Mouse (Mus musculus): ENCODE measurements around the gene Ddx39. TPM values are rescaled to one million over a fixed set of nuclear protein-coding genes. Genes with fewer than 3 reads are reported as not detected.

The Ddx39 gene
- total RNA-seq, 2 experiments from 2014 or later = 68.1 to 69.0 TPM

DNA sequence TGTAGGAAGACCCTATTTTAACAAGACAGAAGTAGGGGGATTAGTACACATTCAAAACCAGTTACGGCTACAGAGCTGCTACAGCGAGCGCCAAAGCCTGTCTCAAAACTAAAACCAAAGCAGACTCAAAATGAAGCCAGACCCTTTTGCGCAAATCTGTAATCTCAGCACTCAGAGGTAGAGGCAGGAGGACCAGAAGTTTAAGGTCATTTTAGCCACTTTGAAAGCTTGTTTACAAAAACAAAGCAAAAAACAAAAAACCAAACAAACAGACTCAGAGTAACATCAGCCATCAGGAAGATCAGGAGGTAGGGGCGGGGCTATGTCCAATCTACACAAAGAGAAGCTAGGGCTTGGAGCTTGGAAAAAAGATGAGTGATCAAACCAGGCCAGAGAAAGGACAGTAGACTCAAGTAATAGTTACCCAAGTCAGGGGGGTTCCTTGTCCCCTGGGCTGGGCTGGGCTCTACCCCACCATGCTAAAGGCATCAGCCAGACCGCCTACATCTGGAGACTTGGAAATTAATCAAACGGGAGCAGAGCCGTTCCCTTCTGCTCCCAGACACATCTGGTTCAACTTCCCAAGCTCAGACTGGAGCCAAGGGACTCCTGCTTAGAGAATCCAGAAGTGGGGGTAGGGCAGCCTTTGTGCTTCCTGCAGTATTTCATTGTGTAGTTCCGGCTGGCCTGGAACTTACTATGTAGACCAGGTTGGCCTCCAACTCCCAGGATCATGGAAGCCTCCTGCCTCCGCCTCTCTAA, 24.2 kb downstream of the Ddx39 start:
- DNase-seq = peak; percentile 63

- DNase-seq = peak; percentile 40
Observed at GRCm38 (mm10) chr8:83739711-83740468, 24.9 kb downstream of the Ddx39 start.

GRCm38 (mm10) chr8:83740586-83740975, 25.6 kb downstream of the Ddx39 start:
- DNase-seq = no peak

DNA sequence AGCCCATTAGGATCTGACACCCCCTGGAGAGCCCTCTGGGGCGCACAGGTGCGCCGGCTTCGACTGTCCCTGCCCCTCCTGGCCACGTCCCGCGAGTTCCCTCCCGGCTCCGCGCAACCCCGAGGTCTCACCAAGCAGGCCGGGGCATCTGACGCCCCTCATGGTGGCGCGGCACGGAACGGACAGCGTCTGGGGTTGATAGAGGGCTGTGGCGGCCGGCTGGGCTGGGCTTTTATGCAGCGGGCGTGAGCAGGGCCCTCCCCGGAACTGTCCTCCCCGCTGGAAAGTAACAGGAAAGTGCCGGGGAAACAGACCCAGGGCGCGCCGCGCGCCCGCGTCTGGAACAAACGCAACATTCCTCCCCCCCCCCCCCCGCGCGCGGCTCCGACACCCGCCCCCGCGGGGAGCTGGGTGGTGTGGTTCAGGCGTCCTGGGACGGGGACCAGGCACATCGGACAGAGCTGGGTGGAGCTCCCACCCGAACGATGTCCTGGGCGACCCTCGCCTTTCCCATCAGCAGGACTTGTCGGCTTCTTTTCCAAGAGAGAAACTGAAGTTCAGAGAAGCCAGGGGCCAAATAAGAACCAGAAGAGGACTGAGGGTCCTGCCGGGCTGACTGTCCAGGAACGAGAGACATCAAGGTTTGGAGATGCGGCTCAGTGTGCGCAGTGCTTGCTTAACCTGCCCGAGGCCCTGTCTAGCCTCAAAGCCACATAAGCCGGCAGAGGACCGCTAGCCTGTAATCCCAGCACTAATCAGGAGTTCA, 26.2 kb downstream of the Ddx39 start, which contains the start of gene Adgre5:
Gene Adgre5 (minus strand): TSS at position 351 of the 766 bp plus-strand sequence.
- DNase-seq = peak; percentile 88

GRCm38 (mm10) chr8:83741849-83742655, 27.1 kb downstream of the Ddx39 start:
- DNase-seq = peak; percentile 37

DNA sequence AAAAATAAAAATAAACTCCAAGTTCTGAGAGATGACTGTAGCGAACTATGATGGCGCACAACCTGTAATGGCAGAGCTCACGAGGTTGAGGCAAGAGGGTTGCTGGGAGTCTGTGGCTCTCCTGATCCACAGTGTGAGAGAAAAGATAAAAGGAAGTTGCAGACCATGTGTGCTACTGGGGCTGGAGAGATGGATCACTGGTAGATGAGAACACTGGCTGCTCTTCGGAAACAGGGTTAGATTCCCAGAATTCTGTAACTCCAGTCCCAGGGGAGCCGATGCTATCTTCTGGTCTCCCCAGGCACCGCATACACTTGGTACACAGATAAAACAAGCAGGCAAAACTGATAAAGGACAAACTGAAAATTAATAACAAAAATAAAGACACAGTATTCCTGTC, 28.0 kb downstream of the Ddx39 start:
- no peak for DNase-seq

GRCm38 (mm10) chr8:83744070-83744469, 29.1 kb downstream of the Ddx39 start:
- no peak for DNase-seq

- DNase-seq = peak; percentile 82
Observed at GRCm38 (mm10) chr8:83747661-83748346, 32.8 kb downstream of the Ddx39 start.

DNA sequence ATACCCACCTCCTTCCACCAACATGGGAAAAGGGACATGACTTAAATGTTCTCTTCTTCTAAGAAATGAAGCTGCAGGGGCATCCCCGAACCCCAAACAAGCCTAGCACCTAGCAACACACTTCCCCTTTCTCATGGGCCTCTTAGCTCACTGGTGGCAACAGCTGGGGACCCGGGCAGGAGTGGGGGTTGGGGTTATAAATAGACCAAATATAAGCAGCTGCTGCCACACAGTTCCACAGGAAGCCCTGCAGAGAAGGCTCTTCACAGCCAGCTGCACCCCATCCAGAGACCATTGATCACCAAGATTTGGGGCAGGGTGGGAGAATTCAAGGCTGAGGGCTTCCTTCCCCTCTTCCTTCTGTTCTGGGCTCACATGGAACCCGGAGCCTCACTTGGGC, 33.7 kb downstream of the Ddx39 start:
- DNase-seq = peak; percentile 57

GRCm38 (mm10) chr8:83749265-83749664, 34.3 kb downstream of the Ddx39 start:
- peak; percentile 43 for DNase-seq

GRCm38 (mm10) chr8:83754149-83754548, 39.2 kb downstream of the Ddx39 start:
- no peak for DNase-seq

- DNase-seq = peak; percentile 25
Observed at GRCm38 (mm10) chr8:83756273-83756672, 41.3 kb downstream of the Ddx39 start.

DNA sequence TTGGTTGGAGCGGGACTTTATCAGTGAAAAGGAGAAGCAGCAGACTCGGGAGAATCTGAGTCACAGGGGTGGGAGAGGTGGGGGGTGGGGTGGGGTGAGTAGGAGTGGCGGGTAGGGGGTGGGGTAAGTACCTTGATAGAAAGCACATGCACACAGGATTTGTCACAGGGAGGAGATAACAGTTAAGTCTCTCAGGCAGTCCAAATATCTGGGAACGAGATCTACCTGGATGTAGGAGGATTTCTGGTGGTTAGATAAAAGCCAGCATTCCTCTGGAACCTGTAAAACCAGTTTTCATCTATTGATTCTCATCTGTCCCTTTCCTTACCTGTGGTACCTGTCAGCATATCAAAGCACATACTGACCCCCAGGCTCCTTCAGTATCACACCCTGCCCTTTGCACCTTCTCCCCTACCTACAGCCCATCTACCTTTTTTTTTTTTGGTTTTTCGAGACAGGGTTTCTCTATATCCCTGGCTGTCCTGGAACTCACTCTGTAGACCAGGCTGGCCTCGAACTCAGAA, 42.2 kb downstream of the Ddx39 start:
- no peak for DNase-seq

DNA sequence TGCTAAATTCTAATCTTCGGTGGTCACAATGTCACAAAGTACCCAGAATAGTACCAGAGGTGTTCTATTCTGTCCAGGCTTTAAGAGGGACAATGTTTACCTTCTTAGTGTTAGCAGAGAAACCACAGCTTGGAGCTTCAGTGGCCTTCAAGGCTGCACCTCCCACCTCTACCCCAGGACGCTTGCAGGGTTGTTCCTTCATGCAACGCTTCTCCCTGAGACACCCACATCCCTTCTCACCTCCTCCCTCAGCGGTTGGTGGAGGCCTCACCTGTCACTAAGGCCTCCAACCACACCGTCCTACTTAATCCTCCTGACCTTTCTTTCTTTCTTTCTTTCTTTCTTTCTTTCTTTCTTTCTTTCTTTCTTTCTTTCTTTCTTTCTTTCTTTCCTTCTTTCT, 43.3 kb downstream of the Ddx39 start:
- no peak for DNase-seq

DNA sequence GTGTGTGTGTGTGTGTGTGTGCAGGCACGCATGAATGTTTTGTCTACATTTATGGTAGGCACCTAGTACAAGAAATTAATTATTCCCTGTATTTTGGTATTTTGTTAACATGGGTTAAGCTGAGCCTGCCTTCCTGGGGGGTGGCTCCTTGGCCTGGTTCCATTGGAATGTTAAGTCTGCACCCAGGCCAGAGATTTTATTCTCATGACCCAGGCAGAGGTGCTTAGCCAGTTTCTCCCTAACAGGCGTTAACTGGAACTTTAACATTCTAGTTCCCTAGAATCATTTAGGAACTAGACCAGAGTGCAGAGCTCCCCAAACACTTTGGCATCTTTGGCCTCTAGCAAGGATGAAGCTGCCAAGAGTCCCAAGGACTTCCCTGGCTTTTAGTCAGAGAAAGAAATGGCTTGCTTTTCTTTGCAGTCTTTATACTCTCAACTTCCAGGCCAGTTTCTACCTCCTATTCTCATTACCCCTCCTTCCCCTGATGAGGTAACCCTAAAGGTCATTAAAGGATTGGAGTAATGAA, 44.3 kb downstream of the Ddx39 start:
- peak; percentile 32 for DNase-seq

- no peak for DNase-seq
Observed at GRCm38 (mm10) chr8:83764116-83764515, 49.1 kb downstream of the Ddx39 start.

DNA sequence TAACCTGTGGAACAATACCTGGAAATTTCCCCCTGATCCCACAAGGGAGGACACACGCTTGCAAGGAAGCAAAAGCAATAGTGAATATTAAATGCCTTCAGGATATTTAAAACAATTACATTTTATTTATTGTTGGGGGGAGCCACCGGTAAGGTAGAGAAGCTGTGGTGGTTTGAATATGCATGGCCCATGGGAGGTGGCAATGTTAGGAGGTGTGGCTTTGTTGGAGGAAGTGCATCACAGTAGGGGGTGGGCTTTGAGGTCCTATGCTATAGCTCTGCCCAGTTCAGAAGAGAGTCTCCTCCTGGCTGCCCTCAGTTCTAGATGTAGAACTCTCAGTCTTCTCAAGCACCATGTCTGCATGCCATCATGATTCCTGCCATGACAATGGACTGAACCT, 49.7 kb downstream of the Ddx39 start:
- DNase-seq = no peak

- no peak for DNase-seq
Observed at GRCm38 (mm10) chr8:83765663-83766062, 50.7 kb downstream of the Ddx39 start.

- no peak for DNase-seq
Observed at GRCm38 (mm10) chr8:83767442-83767841, 52.5 kb downstream of the Ddx39 start.

DNA sequence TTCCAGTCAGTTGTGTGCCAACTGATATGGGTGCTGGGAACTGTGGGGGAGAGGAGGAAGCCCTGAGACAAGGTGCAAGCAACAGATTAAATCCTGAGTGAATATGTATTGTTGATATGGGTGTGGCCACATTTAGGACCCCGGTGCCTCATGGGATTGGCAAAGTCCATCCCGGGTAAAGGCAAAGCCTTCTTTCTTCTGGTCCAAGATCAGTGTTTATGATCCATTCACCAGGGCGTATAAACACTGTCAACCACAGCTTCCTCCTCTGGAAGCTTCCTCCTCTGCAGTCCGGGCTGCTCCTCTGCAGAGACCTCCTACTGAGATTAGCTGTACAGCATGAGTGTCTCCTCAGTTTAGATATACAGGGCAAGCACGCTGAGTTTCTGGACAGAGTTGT, 53.5 kb downstream of the Ddx39 start:
- no peak for DNase-seq

DNA sequence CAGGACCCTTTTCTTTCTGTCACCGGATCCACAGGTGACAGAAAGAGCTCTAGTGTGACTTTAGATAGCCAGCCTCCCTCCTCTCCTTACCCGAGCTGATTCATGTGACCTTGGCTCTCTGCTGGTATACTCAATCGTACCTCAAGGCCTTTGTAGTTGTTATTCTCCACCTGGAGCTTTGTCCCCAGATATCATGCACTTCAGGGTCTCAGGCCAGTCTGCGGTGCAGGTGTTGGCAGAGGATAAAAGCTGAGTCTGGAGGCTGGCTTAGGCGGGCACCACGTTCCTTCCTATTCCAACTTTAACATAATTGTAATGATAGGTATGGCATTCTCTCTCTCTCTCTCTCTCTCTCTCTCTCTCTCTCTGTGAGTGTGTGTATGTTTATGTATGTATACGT, 54.7 kb downstream of the Ddx39 start:
- no peak for DNase-seq

Data from heart, postnatal 4 days (tissue).